Mouse (Mus musculus): ENCODE measurements around the gene St3gal3.

St3gal3 gene

GRCm38 (mm10) chr4:117914591-117915442 is 219.9 kb downstream of the St3gal3 start, which contains the start of gene Ipo13:
Gene Ipo13, minus strand, starts transcription at chr4:117914999.
- in situ Hi-C loops (cut with MboI; ENCODE audit: unreplicated experiment in 2 of 2), result no loop called here

- in situ Hi-C loops (cut with MboI; ENCODE audit: unreplicated experiment in 2 of 2), result no loop called here
Observed at GRCm38 (mm10) chr4:117914031-117914430, 220.7 kb downstream of the St3gal3 start.

GRCm38 (mm10) chr4:117913421-117913820 is 221.3 kb downstream of the St3gal3 start:
- in situ Hi-C loops (cut with MboI; ENCODE audit: unreplicated experiment in 2 of 2), result no loop called here

GRCm38 (mm10) chr4:117912685-117913273 is 221.9 kb downstream of the St3gal3 start:
- in situ Hi-C loops (cut with MboI; ENCODE audit: unreplicated experiment in 2 of 2), result no loop called here

- in situ Hi-C loops (cut with MboI; ENCODE audit: unreplicated experiment in 2 of 2), result no loop called here
Observed at GRCm38 (mm10) chr4:117912131-117912561, 222.6 kb downstream of the St3gal3 start.

GRCm38 (mm10) chr4:117908834-117909453 is 225.8 kb downstream of the St3gal3 start:
- in situ Hi-C loops (cut with MboI; ENCODE audit: unreplicated experiment in 2 of 2), result no loop called here

GRCm38 (mm10) chr4:117906196-117906595 is 228.5 kb downstream of the St3gal3 start:
- in situ Hi-C loops (cut with MboI; ENCODE audit: unreplicated experiment in 2 of 2), result no loop called here

GRCm38 (mm10) chr4:117904761-117905160 is 230.0 kb downstream of the St3gal3 start:
- in situ Hi-C loops (cut with MboI; ENCODE audit: unreplicated experiment in 2 of 2), result no loop called here

- in situ Hi-C loops (cut with MboI; ENCODE audit: unreplicated experiment in 2 of 2), result no loop called here
Observed at GRCm38 (mm10) chr4:117904094-117904493, 230.6 kb downstream of the St3gal3 start.

GRCm38 (mm10) chr4:117898111-117898510 is 236.6 kb downstream of the St3gal3 start:
- in situ Hi-C loops (cut with MboI; ENCODE audit: unreplicated experiment in 2 of 2), result no loop called here

GRCm38 (mm10) chr4:117896031-117896430 is 238.7 kb downstream of the St3gal3 start:
- in situ Hi-C loops (cut with MboI; ENCODE audit: unreplicated experiment in 2 of 2), result no loop called here

GRCm38 (mm10) chr4:117895339-117895738 is 239.4 kb downstream of the St3gal3 start:
- in situ Hi-C loops (cut with MboI; ENCODE audit: unreplicated experiment in 2 of 2), result no loop called here

- in situ Hi-C loops (cut with MboI; ENCODE audit: unreplicated experiment in 2 of 2), result no loop called here
Observed at GRCm38 (mm10) chr4:117894601-117895000, 240.1 kb downstream of the St3gal3 start.

GRCm38 (mm10) chr4:117893376-117893775 is 241.3 kb downstream of the St3gal3 start:
- in situ Hi-C loops (cut with MboI; ENCODE audit: unreplicated experiment in 2 of 2), result no loop called here

- in situ Hi-C loops (cut with MboI; ENCODE audit: unreplicated experiment in 2 of 2), result no loop called here
Observed at GRCm38 (mm10) chr4:117891738-117892161, 243.0 kb downstream of the St3gal3 start, which contains the start of gene Dph2. Gene Dph2, minus strand, starts transcription at chr4:117892032.

- in situ Hi-C loops (cut with MboI; ENCODE audit: unreplicated experiment in 2 of 2), result no loop called here
Observed at GRCm38 (mm10) chr4:117890750-117891149, 244.0 kb downstream of the St3gal3 start.

GRCm38 (mm10) chr4:117890031-117890430 is 244.7 kb downstream of the St3gal3 start:
- in situ Hi-C loops (cut with MboI; ENCODE audit: unreplicated experiment in 2 of 2), result no loop called here

- in situ Hi-C loops (cut with MboI; ENCODE audit: unreplicated experiment in 2 of 2), result loop anchor here in 1 of 2 experiments (5.0 kb wide), 1 partner anchor 38 kb away; the partner anchor contains the start of gene Artn
Observed at GRCm38 (mm10) chr4:117889471-117889870, 245.2 kb downstream of the St3gal3 start.

- in situ Hi-C loops (cut with MboI; ENCODE audit: unreplicated experiment in 2 of 2), result loop anchor here in 1 of 2 experiments (5.0 kb wide), 1 partner anchor 39 kb away; the partner anchor contains the start of gene Artn
Observed at GRCm38 (mm10) chr4:117887920-117888319, 246.8 kb downstream of the St3gal3 start.

GRCm38 (mm10) chr4:117887133-117887532 is 247.6 kb downstream of the St3gal3 start, which contains the start of gene Atp6v0b:
Gene Atp6v0b, minus strand, starts transcription at chr4:117887333.
- in situ Hi-C loops (cut with MboI; ENCODE audit: unreplicated experiment in 2 of 2), result loop anchor here in 1 of 2 experiments (5.0 kb wide), 1 partner anchor 40 kb away; the partner anchor contains the start of gene Artn

GRCm38 (mm10) chr4:117886644-117887043 is 248.1 kb downstream of the St3gal3 start:
- in situ Hi-C loops (cut with MboI; ENCODE audit: unreplicated experiment in 2 of 2), result loop anchor here in 1 of 2 experiments (5.0 kb wide), 1 partner anchor 41 kb away; the partner anchor contains the start of gene Artn

Data from v-Abl transformed pro-B cells (cell line).